Mouse (Mus musculus) adrenal gland, postnatal 10 days (tissue): ENCODE measurements around the gene Crb2. TPM values are rescaled to one million over a fixed set of nuclear protein-coding genes. Genes with fewer than 3 reads are reported as not detected.

Experiments
- DNase-seq: peaks from one replicate; pipeline ENCODE4 v3.0.0; 2021; ENCODE audit warnings: mixed read lengths
- long read RNA-seq, 2 experiments: library from polyadenylated mRNA; stranded (forward); transcript quantifications; one replicate each; pipeline ENCODE4 v2.0.0; 2021
- total RNA-seq, 2 experiments: library from RNA; stranded (reverse); gene quantifications; 2 replicates each; pipeline ENCODE4 v1.2.3; 2021

Crb2 gene
- under 1 TPM; 0.66 to 0.76 TPM for total RNA-seq
- long read RNA-seq, experiment 1 = 0 reads
- long read RNA-seq, experiment 2 = 0 reads

- DNase-seq = no peak
Observed at GRCm38 (mm10) chr2:37776016-37776415, at the start of gene Crb2. TSS of gene Crb2 (plus strand) at chr2:37776249.

DNA sequence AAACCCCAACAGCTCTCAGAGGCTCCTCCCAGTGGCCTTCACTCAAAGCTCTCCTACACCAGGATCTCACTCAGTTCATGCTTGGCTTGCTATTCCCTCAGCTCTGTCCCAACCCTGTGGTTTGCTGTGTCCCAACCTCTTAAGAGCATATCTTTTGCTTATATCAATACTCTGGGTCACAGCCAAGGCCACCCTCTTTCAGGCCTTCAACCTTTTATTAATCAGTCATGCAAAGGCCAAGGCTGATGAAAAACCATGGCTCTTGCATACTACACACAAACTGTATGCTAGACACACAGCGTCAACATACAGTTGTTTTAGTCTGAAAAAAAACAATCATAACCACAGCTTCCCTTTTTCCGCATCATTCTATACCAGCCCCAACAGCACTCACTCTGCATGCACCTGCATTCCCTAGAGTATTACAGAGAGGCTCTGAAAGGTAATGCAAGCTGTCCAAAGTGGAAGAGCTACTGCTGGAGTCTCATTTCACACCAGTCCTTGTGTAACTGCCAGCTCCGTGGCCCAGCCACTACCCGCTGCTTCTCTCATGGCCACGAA lies 44.7 kb upstream of the Crb2 start:
- DNase-seq = peak; percentile 49

GRCm38 (mm10) chr2:37734979-37735806 lies 40.9 kb upstream of the Crb2 start:
- peak; percentile 44 for DNase-seq

- DNase-seq = no peak
Observed at GRCm38 (mm10) chr2:37735807-37736188, 40.3 kb upstream of the Crb2 start.

DNA sequence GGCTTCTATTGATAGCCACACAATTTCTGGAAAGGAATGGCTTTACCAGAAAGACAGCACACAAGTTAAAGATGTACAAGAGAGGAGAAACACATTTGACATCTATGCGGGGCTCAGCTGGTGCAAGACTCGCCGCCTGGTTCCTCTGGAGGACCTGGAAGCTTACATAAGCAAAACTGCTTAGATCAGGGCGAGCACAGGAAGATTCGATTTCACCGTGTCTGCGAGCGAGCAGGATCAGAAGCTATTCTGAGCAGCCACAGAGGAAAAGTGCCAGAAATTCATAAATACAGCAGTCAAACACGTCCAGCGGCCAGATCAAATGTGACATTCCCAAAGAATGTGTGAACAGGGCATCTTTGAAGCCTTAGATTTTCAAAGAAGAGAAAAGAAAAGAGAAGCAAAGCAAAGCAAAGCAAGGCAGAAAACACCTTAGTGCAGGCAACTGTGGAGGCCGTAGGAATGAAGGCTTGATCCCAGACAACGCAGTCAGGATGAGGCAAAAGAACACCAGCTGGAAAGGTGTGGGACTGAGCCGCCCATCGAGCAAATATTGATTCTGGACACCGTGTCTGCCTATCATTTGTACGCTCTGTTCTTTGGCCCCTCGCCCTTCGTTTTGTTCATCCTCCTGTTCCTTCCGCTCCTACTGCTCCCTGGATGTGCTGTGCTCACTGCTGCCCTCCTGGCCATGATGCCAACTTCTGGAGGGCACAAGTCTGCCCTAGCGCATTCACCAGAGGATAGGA lies 34.1 kb upstream of the Crb2 start:
- DNase-seq = no peak

DNA sequence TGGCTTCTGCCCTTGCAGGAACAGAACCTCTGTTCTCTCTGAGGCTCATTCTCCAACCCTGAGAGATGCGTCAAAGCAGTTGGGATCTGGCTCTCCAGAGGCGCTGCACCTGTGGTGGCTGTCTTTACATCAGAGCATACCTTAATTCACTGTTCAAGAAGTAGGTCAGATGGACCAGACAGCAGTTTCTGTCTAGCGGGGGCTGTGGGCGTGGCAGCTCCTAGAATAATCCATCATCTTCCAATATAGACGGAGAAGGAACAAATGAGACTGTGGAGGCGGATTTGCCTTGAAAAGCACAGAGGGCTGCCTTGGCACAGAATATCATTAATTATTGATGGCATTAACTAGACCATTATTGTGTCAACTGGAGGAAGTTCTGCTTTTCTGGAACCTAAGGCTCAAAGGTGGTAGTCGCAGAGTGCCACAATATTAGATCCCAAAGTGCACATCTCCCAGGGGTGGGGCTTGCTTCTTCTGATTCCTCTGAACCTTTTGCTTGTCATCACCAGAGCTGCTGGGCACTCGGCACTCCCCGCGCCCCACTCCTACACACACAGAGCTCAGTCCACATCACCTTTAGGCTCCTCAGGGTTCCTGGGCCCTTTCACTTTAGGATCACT lies 31.2 kb upstream of the Crb2 start:
- DNase-seq = no peak

DNA sequence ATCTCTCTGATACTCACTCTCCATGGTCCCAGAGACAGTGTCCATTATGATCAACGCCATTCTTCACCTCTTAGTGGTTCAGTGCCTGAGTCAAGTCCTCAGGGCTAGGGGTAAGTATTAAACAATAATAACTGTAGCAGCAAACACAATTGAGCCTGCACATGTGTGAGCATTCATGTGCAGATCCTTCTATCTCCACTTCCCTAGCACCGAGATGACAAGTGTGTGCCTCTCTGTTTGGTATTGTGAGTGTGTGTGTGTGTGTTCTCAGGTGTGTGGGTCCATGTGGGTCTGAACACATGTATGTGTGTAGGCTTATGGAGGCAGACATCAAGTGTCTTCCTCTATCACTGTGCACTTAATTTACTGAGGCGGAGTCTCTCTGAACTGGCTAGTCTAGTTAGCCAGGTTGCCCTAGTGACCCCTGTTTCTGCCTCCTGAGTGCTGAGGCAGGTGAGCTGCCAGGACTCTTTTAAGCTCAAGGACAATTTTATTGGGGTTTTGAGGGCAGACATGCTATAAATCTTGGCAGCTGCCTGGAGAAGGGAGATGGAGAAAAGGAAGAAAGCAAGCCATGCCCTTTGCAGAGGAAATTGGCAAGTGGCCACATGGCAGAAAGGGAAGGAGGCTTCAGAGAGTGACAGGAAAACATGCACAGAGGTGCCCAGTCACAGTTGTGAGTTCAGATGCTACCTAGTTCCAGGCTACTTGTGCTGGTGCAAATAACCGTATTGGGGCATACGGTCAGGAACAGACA lies 29.6 kb upstream of the Crb2 start:
- peak; percentile 38 for DNase-seq

- DNase-seq = no peak
Observed at GRCm38 (mm10) chr2:37747909-37748308, 28.1 kb upstream of the Crb2 start.

GRCm38 (mm10) chr2:37748442-37749066 lies 27.5 kb upstream of the Crb2 start:
- DNase-seq = peak; percentile 68

DNA sequence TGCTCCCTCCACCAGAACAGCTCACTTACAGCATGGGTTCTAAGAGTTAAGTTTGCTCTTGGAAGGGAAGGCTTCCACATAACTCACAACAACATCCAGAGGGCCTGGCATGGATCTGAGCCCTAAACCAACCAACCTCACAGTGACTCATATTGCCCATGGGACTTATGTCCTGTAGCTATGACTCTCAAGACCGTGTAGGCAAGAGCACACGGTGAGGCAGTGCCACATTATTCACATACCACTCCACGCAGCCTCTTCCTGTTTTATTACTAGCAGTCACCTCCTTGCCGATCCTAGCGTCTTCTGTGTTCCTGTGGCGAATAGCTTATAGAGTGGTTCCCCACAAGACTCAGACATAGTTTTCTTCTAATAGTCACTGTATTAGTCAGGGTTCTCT lies 26.7 kb upstream of the Crb2 start:
- DNase-seq = no peak

- no peak for DNase-seq
Observed at GRCm38 (mm10) chr2:37751114-37751513, 24.9 kb upstream of the Crb2 start.

DNA sequence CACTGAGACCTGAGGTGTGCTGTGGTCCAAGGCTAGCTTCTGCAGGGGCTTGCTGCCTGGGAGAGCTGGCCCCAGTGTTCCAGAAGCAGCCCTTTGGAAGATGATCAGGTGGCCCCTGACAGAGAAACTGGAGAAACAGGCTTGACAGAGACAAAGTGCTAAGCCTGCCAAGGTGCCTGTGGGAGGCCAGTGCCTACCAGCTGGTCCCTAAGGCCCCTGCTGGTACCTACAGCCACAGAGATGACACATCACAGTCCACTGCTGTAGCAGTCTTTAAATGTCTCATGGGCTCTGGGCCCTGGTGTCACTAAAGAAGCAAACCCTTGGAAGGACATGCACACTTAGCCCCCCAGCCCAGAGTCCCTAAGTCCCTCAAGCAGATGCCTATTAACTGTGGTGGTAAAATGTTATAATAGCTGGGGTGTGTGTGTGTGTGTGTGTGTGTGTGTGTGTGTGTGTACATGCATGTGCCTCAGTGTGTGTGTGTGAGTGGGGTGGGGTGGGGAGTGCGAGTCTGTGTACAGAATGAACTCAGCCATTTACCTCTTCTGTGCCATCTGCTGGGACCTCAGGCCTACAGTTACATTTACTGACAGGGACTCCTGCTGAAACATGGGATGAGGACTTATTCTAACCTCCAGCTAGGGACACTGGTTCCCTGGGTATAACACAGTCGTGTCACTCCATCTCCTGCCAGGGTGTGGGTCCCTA lies 19.7 kb upstream of the Crb2 start:
- DNase-seq = no peak

DNA sequence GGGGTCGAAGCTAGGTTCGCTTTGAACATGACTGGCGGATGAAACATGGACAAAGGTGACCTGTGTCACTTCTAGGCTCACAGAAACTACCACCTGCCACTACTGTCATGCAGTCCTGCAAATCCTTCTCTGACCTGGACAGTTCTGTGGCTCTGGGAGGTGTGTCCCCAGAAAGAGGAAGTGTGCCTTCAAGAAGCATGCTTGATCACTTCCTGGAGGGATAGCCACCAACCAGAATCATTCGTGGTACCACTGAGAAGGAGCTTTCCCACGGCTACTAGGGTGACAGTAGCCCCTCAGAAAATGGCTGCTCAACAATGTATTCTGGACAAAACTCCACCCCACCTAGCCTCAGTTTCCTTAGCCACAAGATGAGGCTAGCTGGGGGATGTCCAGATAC lies 19.0 kb upstream of the Crb2 start:
- no peak for DNase-seq

GRCm38 (mm10) chr2:37757784-37758183 lies 18.3 kb upstream of the Crb2 start:
- no peak for DNase-seq

DNA sequence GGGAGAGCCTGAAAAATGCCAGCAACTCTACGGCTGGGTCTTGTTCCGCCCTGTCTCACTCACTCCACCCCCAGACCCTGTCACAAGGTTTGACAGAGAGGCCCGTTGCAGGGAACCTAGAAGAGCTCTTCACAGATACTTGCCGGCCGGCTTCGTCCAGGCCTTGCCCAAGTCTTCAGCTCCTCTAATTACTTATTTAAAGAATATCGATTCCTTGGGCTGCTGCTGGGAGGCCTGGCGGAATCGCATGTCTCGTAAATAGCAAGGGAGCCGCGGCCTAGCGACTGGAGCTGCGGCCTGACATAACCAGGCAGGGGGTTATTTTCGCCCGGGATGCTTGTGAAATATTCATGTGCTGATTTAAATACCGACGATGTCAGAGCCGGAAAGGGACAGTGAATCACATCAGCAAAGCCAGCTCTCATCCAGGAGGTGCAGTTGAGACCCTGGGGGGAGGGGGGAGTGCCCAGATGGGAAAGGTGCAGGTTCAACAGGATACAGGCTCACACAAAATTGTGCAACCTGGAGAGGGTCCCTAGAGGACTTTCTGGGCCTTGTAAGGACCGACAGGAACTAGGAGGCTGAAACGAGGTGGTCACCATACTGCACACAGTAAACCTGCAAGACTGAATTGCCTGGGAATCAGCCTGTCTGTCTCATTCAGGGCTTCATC lies 17.6 kb upstream of the Crb2 start:
- peak; percentile 20 for DNase-seq

DNA sequence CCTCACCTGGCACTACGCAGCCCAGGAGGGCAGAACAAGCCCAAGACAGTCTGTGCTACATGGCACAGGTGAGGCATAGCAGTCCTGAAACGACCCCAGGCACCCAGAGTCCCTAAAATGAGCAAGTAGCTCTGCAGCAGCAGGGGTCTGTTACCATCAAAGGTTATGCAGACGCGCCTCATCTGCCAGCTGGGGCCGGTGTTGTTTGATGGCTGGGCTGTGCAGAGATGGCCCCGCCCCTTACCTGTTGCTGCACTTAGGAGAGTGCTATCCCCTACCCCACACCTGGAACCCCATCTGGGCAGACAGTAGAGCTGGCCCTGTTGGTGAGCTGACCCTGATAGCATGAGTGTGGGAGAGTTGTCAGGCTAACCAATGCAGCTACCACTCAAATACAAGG lies 15.4 kb upstream of the Crb2 start:
- no peak for DNase-seq

DNA sequence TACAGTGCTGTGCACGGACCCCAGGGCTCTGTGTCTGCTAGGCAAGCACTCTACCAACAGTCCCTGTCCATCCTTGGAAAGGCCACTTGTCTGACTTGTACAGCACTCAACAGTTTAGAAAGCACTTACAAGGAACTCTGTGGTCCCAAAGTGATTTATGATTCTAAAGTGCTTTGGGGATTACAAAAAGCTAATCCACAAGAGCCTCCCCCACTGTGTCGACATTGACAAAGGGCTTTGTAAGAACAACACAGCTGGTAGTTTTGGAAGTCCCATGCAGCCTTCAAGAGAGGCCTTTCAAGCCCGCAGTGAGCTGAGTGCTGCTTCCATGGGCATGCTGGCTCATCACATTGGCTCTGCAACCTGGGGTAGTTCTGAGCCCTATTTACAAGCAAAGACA lies 12.4 kb upstream of the Crb2 start:
- DNase-seq = no peak

DNA sequence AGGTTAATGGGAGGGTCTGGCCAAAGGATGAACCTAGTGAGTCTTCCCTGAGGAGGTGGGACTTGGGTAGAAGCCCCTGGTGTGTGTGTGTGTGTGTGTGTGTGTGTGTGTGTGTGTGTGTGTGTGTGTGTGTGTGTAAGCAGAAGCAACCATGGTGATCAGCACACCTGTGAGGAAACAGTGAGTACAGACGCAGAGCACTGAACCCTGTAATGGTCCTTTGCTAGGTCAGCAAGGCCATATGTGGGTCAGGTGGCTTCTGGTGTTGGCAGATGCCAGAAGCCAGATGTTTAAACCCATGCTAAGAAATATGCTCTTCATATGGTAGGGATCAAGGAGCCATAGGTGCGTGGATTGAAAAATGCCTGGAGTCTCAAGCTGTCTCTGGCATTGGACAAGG lies 11.5 kb upstream of the Crb2 start:
- no peak for DNase-seq

GRCm38 (mm10) chr2:37765082-37765483 lies 11.0 kb upstream of the Crb2 start:
- no peak for DNase-seq

DNA sequence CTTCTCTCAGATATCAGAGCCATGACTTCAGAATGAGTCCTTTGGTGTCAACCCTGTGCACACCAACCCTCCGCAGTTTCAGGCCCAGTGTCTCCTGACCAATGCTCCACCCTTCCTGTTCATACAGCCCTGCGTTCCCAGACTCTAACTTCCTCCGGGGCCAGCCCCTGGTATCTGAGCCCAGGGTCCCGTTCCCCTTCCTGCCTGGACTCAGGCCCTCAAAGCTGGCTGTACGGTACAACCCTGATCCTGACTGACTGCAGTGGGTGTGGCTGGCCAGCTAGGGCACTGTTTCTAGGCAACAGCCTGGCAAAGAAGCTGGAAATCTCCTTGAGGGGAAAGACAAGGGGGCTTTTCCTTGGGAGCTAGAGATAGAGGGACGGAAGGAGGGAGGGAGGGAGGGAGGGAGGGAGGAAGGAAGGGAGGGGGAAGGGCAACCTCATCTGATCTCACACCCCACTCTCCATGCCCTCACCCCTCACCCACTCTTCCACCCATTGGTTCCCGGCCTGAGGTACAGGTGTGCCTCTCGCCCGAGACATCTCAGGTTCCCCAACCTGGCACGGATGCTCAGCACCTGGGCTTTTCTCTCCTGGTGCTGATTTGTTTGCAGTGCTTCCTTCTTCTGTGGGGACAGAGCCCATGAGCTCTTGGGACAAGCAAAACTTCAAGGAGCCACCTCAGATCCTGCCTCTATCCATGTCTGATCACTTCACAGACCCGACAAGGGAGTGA lies 9.9 kb upstream of the Crb2 start:
- DNase-seq = no peak
